Mouse (Mus musculus) limb, embryonic 12.5 days (tissue): ENCODE measurements around the gene Ube2e2. TPM values are rescaled to one million over a fixed set of nuclear protein-coding genes. Genes with fewer than 3 reads are reported as not detected.

Experiments
- ATAC-seq: fragments of 200-750 bp; cut with Nextera tagmentation; 2 replicates; pipeline ENCODE4 v1.8.0; 2017; ENCODE audit warnings: low read depth, moderate TSS enrichment; ENCODE audit not compliant: insufficient number of reproducible peaks, insufficient read depth, low FRiP score, low TSS enrichment
- H3K27ac ChIP-seq: fragments of 300-500 bp; sonication (generic); 2 replicates; pipeline ENCODE4 v1.5.1; 2016; ENCODE audit warnings: mild to moderate bottlenecking, moderate library complexity
- H3K27me3 ChIP-seq: fragments of 300-500 bp; sonication (generic); 2 replicates; pipeline ENCODE4 v1.6.1; 2016; ENCODE audit warnings: mild to moderate bottlenecking, moderate library complexity
- H3K36me3 ChIP-seq: fragments of 300-500 bp; sonication (generic); 2 replicates; pipeline ENCODE4 v1.6.1; 2016; ENCODE audit warnings: mild to moderate bottlenecking, moderate library complexity
- H3K4me1 ChIP-seq: fragments of 300-500 bp; sonication (generic); replicated peaks from 2 replicates; pipeline ENCODE4 v1.6.1; 2016
- H3K4me2 ChIP-seq: fragments of 300-500 bp; sonication (generic); 2 replicates; pipeline ENCODE4 v1.6.1; 2016; ENCODE audit warnings: mild to moderate bottlenecking, moderate library complexity
- H3K4me3 ChIP-seq: fragments of 300-500 bp; sonication (generic); replicated peaks from 2 replicates; pipeline ENCODE4 v1.5.1; 2016; ENCODE audit warnings: mild to moderate bottlenecking
- H3K9ac ChIP-seq: fragments of 300-500 bp; sonication (generic); replicated peaks from 2 replicates; pipeline ENCODE4 v1.6.1; 2016; ENCODE audit warnings: mild to moderate bottlenecking, moderate library complexity
- H3K9me3 ChIP-seq: fragments of 300-500 bp; sonication (generic); 2 replicates; pipeline ENCODE4 v1.6.1; 2016; ENCODE audit warnings: mild to moderate bottlenecking, moderate library complexity
- WGBS: fragments of 180-500 bp; shearing (Covaris S2); methylation state at CpG from one replicate; pipeline ENCODE4 v1.1.7; 2016; 5-methylcytosine and 5-hydroxymethylcytosine counted together
- polyA plus RNA-seq: library from polyadenylated mRNA; unstranded; fragments of >200 nt; fragmentation: Nextera tagmentation; extraction: Ambion mirVana; gene quantifications from 2 replicates; pipeline ENCODE4 v1.2.1, GENCODE M21; 2016

Ube2e2 gene
- polyA plus RNA-seq, 1 experiment from 2014 or later = 62.7 TPM

- Histone ChIP-seq H3K4me1 (no peaks in the 10 kb centered on the region), H3K36me3 (no peaks in the 10 kb centered on the region), H3K4me3 (no peak overlapping the region), H3K27me3 (no peaks in the 10 kb centered on the region), H3K27ac (no peak overlapping the region), H3K9ac (no peak overlapping the region), H3K9me3 (no peaks in the 10 kb centered on the region), H3K4me2 (no peak overlapping the region)
- ATAC-seq = no peak
- WGBS = 81% methylated on average over 3 of the region's 3 CpGs
These were observed 114.9 kb downstream of the Ube2e2 start for GRCm38 (mm10) chr14:18778993-18779675.

GRCm38 (mm10) chr14:18778241-18778640, 115.8 kb downstream of the Ube2e2 start:
- no peaks in the 10 kb centered on the region for H3K36me3 ChIP-seq
- H3K4me1 ChIP-seq = no peaks in the 10 kb centered on the region
- WGBS = 88% methylated on average over 5 of the region's 5 CpGs
- H3K27me3 ChIP-seq = no peaks in the 10 kb centered on the region
- H3K4me3 ChIP-seq = no peak overlapping the region
- H3K9me3 ChIP-seq = no peaks in the 10 kb centered on the region
- H3K9ac ChIP-seq = no peak overlapping the region
- no peak overlapping the region for H3K27ac ChIP-seq
- no peak overlapping the region for H3K4me2 ChIP-seq
- no peak for ATAC-seq

- Histone ChIP-seq H3K9me3 (no peaks in the 10 kb centered on the region), H3K4me2 (no peak overlapping the region), H3K27me3 (no peaks in the 10 kb centered on the region), H3K4me1 (no peaks in the 10 kb centered on the region), H3K36me3 (no peaks in the 10 kb centered on the region), H3K27ac (no peak overlapping the region), H3K9ac (no peak overlapping the region), H3K4me3 (no peak overlapping the region)
- 91% methylated on average over 2 of the region's 2 CpGs for WGBS
- ATAC-seq = no peak
These were observed 117.9 kb downstream of the Ube2e2 start for GRCm38 (mm10) chr14:18776132-18776531.

- Histone ChIP-seq H3K27me3 (no peaks in the 10 kb centered on the region), H3K4me1 (no peaks in the 10 kb centered on the region), H3K4me2 (no peak overlapping the region), H3K36me3 (no peaks in the 10 kb centered on the region), H3K4me3 (no peak overlapping the region), H3K27ac (no peak overlapping the region), H3K9me3 (no peaks in the 10 kb centered on the region), H3K9ac (no peak overlapping the region)
- WGBS = 53% methylated on average over 2 of the region's 2 CpGs
- no peak for ATAC-seq
These were observed 120.3 kb downstream of the Ube2e2 start for GRCm38 (mm10) chr14:18773724-18774123.

- Histone ChIP-seq H3K4me1 (no peaks in the 10 kb centered on the region), H3K9ac (no peak overlapping the region), H3K36me3 (no peaks in the 10 kb centered on the region), H3K4me3 (no peak overlapping the region), H3K9me3 (no peaks in the 10 kb centered on the region), H3K27me3 (no peaks in the 10 kb centered on the region), H3K4me2 (no peak overlapping the region), H3K27ac (no peak overlapping the region)
- WGBS = 69% methylated on average over 6 of the region's 6 CpGs
- no peak for ATAC-seq
These were observed 134.3 kb downstream of the Ube2e2 start for GRCm38 (mm10) chr14:18759601-18760356.

GRCm38 (mm10) chr14:18758595-18759532, 135.2 kb downstream of the Ube2e2 start:
- H3K4me1 ChIP-seq = no peaks in the 10 kb centered on the region
- H3K4me2 ChIP-seq = no peak overlapping the region
- no peaks in the 10 kb centered on the region for H3K36me3 ChIP-seq
- H3K4me3 ChIP-seq = no peak overlapping the region
- no peaks in the 10 kb centered on the region for H3K9me3 ChIP-seq
- no peaks in the 10 kb centered on the region for H3K27me3 ChIP-seq
- H3K27ac ChIP-seq = no peak overlapping the region
- WGBS = 89% methylated on average over 2 of the region's 2 CpGs
- no peak for ATAC-seq
- no peak overlapping the region for H3K9ac ChIP-seq

- WGBS = 79% methylated on average over 2 of the region's 2 CpGs
- H3K27ac ChIP-seq = no peak overlapping the region
- H3K9ac ChIP-seq = no peak overlapping the region
- no peaks in the 10 kb centered on the region for H3K27me3 ChIP-seq
- H3K4me1 ChIP-seq = no peaks in the 10 kb centered on the region
- no peak overlapping the region for H3K4me3 ChIP-seq
- ATAC-seq = no peak
- H3K9me3 ChIP-seq = no peaks in the 10 kb centered on the region
- no peaks in the 10 kb centered on the region for H3K36me3 ChIP-seq
- H3K4me2 ChIP-seq = no peak overlapping the region
These were observed 136.1 kb downstream of the Ube2e2 start for GRCm38 (mm10) chr14:18758003-18758402.

GRCm38 (mm10) chr14:18755410-18755809, 138.7 kb downstream of the Ube2e2 start:
- H3K9ac ChIP-seq = no peak overlapping the region
- no peaks in the 10 kb centered on the region for H3K27me3 ChIP-seq
- H3K4me1 ChIP-seq = no peaks in the 10 kb centered on the region
- no peak overlapping the region for H3K4me3 ChIP-seq
- H3K9me3 ChIP-seq = 0 out of 2 replicates have a peak, but pooled peaks cover 3% of the 10 kb centered on the region
- H3K4me2 ChIP-seq = no peak overlapping the region
- H3K36me3 ChIP-seq = no peaks in the 10 kb centered on the region
- WGBS = 65% methylated on average over 1 of the region's 1 CpGs
- no peak overlapping the region for H3K27ac ChIP-seq
- ATAC-seq = no peak

GRCm38 (mm10) chr14:18754595-18754994, 139.5 kb downstream of the Ube2e2 start:
- Histone ChIP-seq H3K36me3 (no peaks in the 10 kb centered on the region), H3K27me3 (no peaks in the 10 kb centered on the region), H3K9ac (no peak overlapping the region), H3K27ac (no peak overlapping the region), H3K4me2 (no peak overlapping the region), H3K9me3 (0 out of 2 replicates have a peak, but pooled peaks cover 3% of the 10 kb centered on the region), H3K4me1 (no peaks in the 10 kb centered on the region), H3K4me3 (no peak overlapping the region)
- 92% methylated on average over 2 of the region's 2 CpGs for WGBS
- ATAC-seq = no peak

GRCm38 (mm10) chr14:18754001-18754400, 140.1 kb downstream of the Ube2e2 start:
- Histone ChIP-seq H3K27ac (no peak overlapping the region), H3K9me3 (0 out of 2 replicates have a peak, but pooled peaks cover 5% of the 10 kb centered on the region), H3K36me3 (no peaks in the 10 kb centered on the region), H3K4me2 (no peak overlapping the region), H3K27me3 (no peaks in the 10 kb centered on the region), H3K4me1 (no peaks in the 10 kb centered on the region), H3K4me3 (no peak overlapping the region), H3K9ac (no peak overlapping the region)
- no peak for ATAC-seq
- WGBS = 88% methylated on average over 2 of the region's 2 CpGs

- Histone ChIP-seq H3K4me1 (no peaks in the 10 kb centered on the region), H3K27me3 (no peaks in the 10 kb centered on the region), H3K9ac (no peak overlapping the region), H3K27ac (no peak overlapping the region), H3K9me3 (no peaks in the 10 kb centered on the region), H3K4me2 (no peak overlapping the region), H3K4me3 (no peak overlapping the region), H3K36me3 (no peaks in the 10 kb centered on the region)
- WGBS = 74% methylated on average over 4 of the region's 4 CpGs
- ATAC-seq = no peak
These were observed 162.9 kb downstream of the Ube2e2 start for GRCm38 (mm10) chr14:18731154-18731553.
